26 mouse cellular contexts compared by ENCODE assay signal in the genomic region with DNA sequence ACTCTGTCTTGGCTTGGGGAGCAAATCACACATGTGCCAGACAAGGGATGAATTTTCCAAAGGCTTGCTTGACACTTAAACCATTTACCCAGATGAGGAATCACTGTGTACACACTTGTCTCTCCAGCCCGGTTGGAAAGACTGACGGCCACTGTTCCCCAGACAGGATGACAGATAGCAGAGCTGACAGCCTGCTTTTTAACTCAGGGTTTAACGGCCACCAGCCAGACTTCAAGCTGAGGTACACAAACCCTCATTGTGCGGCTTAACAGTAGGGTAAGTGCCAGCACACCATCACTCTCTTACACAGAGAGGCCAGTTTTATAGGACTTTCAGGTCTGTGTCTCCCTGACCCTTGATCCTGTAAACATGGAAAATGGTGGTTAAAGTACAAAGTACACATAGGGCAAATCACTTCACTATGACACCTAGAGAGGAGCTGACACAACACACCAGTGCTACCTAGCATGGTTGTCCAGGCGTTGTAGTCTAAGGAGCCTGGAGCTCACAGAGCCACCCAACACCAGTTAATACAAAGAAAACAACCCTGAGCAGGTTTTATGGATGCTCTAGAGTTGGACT. TPM values are rescaled to one million over a fixed set of nuclear protein-coding genes. Genes with fewer than 3 reads are reported as not detected.
A peak's percentile ranks its signal among the peaks of the same experiment; 100 is the strongest.
DNase-seq lines count a peak whose midpoint lies in the region; ATAC-seq lines count a peak whose summit lies in the region.
"Had no signal": no experiment of that assay in that cellular context is flagged by ENCODE, and none has a peak within 500 bp of the region (broad histone marks: within the 10 kb centered on the region; RNA-seq: fewer than 3 reads in every experiment).

No protein-coding gene starts in this region.

- peak; percentile 7 for DNase-seq in kidney, adult 9 months
- no peak for DNase-seq in kidney, postnatal 36 days
- peak; percentile 30 for DNase-seq in embryo, embryonic 11 days
- DNase-seq in heart, postnatal 25 days (ENCODE audit: low spot score): no peak
- DNase-seq in thymus, postnatal 25 days: no peak
- no peak for DNase-seq in heart, adult 9 months (ENCODE audit: low spot score in 2 of 2)
- DNase-seq: adrenal gland, postnatal 25 days; cerebellum, adult 9-10 months; forebrain, postnatal 0 days; gastrocnemius, postnatal 25 days; heart, adult 18-20 months; heart, postnatal 4 days; kidney, adult 11 months; kidney, postnatal 10 days; layer of hippocampus, postnatal 36 days; liver, embryonic 13.5 days; lung, postnatal 4 days; right cerebral cortex, postnatal 14 days; thymus, postnatal 14 days had no signal

- peaks cover 5% of the 10 kb centered on the region; the same call in 1 of the 2 replicates for H3K9me3 ChIP-seq in limb, embryonic 12.5 days
- H3K9me3 ChIP-seq: heart, embryonic 15.5 days; liver, embryonic 13.5 days; midbrain, embryonic 10.5 days had no signal

- H3K9ac ChIP-seq in limb, embryonic 12.5 days (replicated peaks): no peak overlapping the region
- H3K9ac ChIP-seq: embryonic facial prominence, embryonic 12.5 days; forebrain, postnatal 0 days; heart, embryonic 15.5 days; hindbrain, embryonic 15.5 days; liver, embryonic 13.5 days had no signal

- H3K27me3 ChIP-seq in limb, embryonic 12.5 days: no peaks in the 10 kb centered on the region
- H3K27me3 ChIP-seq: heart, embryonic 15.5 days; hindbrain, embryonic 15.5 days; liver, embryonic 13.5 days had no signal

- H3K4me1 ChIP-seq in brown adipose tissue, adult 24 weeks (ENCODE audit: control insufficient read depth, insufficient read depth, insufficient read length, low read length): peaks cover 4% of the 10 kb centered on the region; the same call in 1 of the 2 replicates
- no peaks in the 10 kb centered on the region for H3K4me1 ChIP-seq in limb, embryonic 12.5 days (replicated peaks)
- H3K4me1 ChIP-seq: embryonic facial prominence, embryonic 12.5 days; hindbrain, embryonic 15.5 days; liver, embryonic 13.5 days; midbrain, embryonic 10.5 days had no signal

- no peaks in the 10 kb centered on the region for H3K36me3 ChIP-seq in limb, embryonic 12.5 days
- H3K36me3 ChIP-seq: embryonic facial prominence, embryonic 12.5 days; heart, embryonic 15.5 days; hindbrain, embryonic 15.5 days; liver, embryonic 13.5 days; midbrain, embryonic 10.5 days had no signal

- intact Hi-C loops in heart, postnatal 25 days (cut with DNase I): no loop called here

- H3K4me3 ChIP-seq in brown adipose tissue, adult 24 weeks (ENCODE audit: insufficient read depth, low read depth, low read length): no peak overlapping the region
- no peak overlapping the region for H3K4me3 ChIP-seq in limb, embryonic 12.5 days (replicated peaks)
- H3K4me3 ChIP-seq: embryonic facial prominence, embryonic 12.5 days; heart, embryonic 15.5 days; hindbrain, embryonic 15.5 days; liver, embryonic 13.5 days; midbrain, embryonic 10.5 days had no signal

- ATAC-seq in limb, embryonic 12.5 days (ENCODE audit: insufficient number of reproducible peaks, insufficient read depth, low FRiP score, low TSS enrichment, low read depth): no peak
- ATAC-seq: forebrain, postnatal 0 days had no signal

- no peak overlapping the region for H3K4me2 ChIP-seq in limb, embryonic 12.5 days
- H3K4me2 ChIP-seq: embryonic facial prominence, embryonic 12.5 days; heart, embryonic 15.5 days; hindbrain, embryonic 15.5 days; liver, embryonic 13.5 days had no signal

- peak overlapping the region; percentile 87 for H3K27ac ChIP-seq in brown adipose tissue, adult 24 weeks (replicated peaks; ENCODE audit: low read depth, low read length)
- H3K27ac ChIP-seq in limb, embryonic 12.5 days: 0 out of 2 replicates have a peak overlapping the region, but pooled peaks have one; percentile 12
- H3K27ac ChIP-seq: embryonic facial prominence, embryonic 12.5 days; heart, embryonic 15.5 days; hindbrain, embryonic 15.5 days; liver, embryonic 13.5 days; midbrain, embryonic 10.5 days had no signal

- 27% methylated on average over 5 of the region's 5 CpGs for WGBS in limb, embryonic 12.5 days

RNA-seq across cellular contexts. Expression of a gene that starts 42.4 kb away (rescaled TPM):
- polyA plus RNA-seq in brown adipose tissue, adult 24 weeks (2012; ENCODE audit: insufficient read depth, insufficient read length, missing spikeins): not detected in 2 replicates
- 0.24 TPM in 1 of 2 replicates, not detected in the other for polyA plus RNA-seq in limb, embryonic 12.5 days (2016; fragmentation: Nextera tagmentation; extraction: Ambion mirVana)
- total RNA-seq in heart, postnatal 25 days (2021): not detected
- total RNA-seq: forebrain, postnatal 0 days; gastrocnemius, postnatal 25 days; heart, adult 18-20 months; midbrain, postnatal 0 days had no signal
- polyA plus RNA-seq: forebrain, postnatal 0 days; heart, embryonic 15.5 days; hindbrain, embryonic 15.5 days had no signal

Comparison
In these comparisons a context has a peak if more than half of its experiments do, and no peak if none do; other contexts are left out.
1. DNase-seq: peak in kidney, adult 9 months (single experiment) and embryo, embryonic 11 days (single experiment); none in kidney, postnatal 36 days (0 of 2), heart, postnatal 25 days (single experiment), thymus, postnatal 25 days (single experiment) and heart, adult 9 months (0 of 2).